Mouse (Mus musculus): ENCODE data around the gene Blvrb. TPM values are rescaled to one million over a fixed set of nuclear protein-coding genes. Genes with fewer than 3 reads are reported as not detected.
A peak's percentile ranks its signal among the peaks of the same experiment; 100 is the strongest.
"Not testable (repeated sequence)": the region's sequence is repeated elsewhere in the genome, so short reads cannot be mapped to it uniquely, and the experiment has no call there.

Gene Blvrb
- total RNA-seq, 1 experiment from 2014 or later = 32.1 TPM

DNA sequence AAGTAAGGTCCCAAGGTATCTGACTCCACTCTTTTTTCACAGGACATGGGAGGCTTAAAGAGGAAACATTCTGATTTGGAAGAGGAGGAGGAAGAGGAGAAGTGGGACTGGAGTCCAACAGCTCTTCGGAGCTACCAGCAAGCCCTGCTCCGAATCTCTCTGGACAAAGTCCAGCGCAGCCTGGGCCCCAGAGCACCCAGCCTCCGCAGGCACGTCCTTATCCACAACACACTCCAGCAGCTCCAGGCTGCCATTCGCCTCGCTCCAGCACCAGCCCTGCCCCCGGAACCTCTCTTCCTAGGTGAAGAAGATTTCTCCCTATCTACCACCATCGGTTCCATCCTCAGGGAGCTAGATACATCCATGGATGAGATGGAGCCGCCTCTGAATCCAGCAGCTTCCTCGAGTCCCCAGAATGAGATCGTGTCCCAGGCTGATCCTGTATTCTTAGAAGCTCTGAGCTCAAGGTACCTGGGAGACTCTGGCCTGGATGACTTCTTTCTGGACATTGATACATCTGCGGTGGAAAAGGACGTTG lies 28.4 kb downstream of the Blvrb start:
- ATAC-seq (ENCODE audit: extremely low read depth, insufficient number of reproducible peaks, low FRiP score, poor library complexity, severe bottlenecking) = no peak

DNA sequence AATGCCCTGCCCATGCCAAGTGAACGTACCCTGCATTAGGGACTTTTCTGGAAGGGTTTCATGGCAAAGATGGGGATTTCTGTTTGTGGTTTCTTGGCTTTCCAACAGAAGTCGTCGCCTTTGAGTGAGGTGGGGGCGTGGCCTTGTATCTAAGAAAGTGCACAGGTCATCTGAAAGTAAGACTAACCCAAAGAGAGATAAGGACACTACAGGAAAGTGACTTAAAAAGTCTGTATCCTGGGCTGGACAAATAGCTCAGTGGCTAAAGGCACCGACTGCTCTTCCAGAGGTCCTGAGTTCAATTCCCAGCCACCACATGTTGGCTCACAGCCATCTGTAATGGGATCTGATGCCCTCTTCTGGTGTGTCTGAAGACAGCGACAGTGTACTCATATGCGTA lies 30.8 kb downstream of the Blvrb start:
- ATAC-seq (ENCODE audit: extremely low read depth, insufficient number of reproducible peaks, low FRiP score, poor library complexity, severe bottlenecking) = no peak

DNA sequence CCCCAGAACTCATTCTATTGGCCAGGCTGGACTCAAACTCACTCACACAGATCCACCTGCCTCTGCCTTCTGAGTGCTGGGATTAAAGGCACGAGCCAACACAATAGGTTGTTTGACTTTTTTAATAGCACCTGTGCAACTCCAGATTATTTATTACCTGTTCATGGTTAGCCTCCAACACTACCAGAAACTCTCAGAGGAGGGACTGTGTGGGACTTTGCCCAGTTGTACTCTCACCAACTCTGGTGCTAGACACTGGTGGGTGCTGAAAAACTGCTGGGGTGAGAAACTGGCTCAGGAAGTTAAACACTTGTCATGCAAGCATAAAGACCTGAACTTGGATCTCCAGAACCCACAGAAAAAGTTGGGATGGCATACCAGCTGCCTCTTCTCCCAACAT lies 32.0 kb downstream of the Blvrb start:
- ATAC-seq (ENCODE audit: extremely low read depth, insufficient number of reproducible peaks, low FRiP score, poor library complexity, severe bottlenecking) = no peak

DNA sequence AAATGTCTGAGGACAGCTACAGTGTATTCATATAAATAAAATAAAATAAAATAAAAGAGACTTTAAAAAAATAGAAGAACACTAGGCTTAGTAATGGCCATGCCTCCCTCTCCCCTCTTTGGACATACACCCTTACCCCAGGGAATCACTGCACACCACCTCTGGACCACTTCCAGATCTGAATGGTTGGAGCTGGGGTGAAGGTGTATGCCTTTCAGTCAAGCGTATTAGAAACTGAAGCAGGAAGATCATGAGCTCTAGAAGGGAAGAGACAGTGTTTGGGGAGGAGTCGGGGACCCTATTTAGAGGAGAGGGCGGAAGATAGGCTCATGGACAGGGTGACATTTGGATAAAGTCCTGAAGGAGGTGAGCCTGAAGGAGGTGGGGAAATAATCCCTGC lies 32.7 kb downstream of the Blvrb start:
- no peak for ATAC-seq (ENCODE audit: extremely low read depth, insufficient number of reproducible peaks, low FRiP score, poor library complexity, severe bottlenecking)

- no peak for ATAC-seq (ENCODE audit: extremely low read depth, insufficient number of reproducible peaks, low FRiP score, poor library complexity, severe bottlenecking)
Measured at GRCm38 (mm10) chr7:27480927-27481626, 33.3 kb downstream of the Blvrb start.

- peak; percentile 77 for ATAC-seq (ENCODE audit: extremely low read depth, insufficient number of reproducible peaks, low FRiP score, poor library complexity, severe bottlenecking)
Measured at GRCm38 (mm10) chr7:27481627-27481969, 33.8 kb downstream of the Blvrb start.

DNA sequence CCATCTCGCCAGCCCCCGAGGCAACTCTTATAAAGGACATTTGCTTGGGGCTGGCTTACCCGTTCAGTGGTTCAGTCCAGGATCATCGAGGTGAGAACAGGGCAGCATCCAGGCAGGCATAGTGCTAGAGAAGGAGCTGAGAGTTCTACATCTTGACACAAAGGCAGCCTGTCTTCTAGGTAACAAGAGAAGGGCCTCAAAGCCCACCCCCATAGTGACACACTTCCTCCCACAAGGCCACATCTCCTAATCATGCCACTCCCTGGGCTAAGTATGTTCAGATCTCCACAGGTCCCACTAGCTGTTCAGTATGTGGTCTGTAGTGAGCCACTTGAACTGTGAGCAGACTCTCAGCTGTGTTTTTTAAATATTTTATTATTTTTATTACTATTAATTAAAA lies 36.1 kb downstream of the Blvrb start:
- ATAC-seq (ENCODE audit: extremely low read depth, insufficient number of reproducible peaks, low FRiP score, poor library complexity, severe bottlenecking) = no peak

DNA sequence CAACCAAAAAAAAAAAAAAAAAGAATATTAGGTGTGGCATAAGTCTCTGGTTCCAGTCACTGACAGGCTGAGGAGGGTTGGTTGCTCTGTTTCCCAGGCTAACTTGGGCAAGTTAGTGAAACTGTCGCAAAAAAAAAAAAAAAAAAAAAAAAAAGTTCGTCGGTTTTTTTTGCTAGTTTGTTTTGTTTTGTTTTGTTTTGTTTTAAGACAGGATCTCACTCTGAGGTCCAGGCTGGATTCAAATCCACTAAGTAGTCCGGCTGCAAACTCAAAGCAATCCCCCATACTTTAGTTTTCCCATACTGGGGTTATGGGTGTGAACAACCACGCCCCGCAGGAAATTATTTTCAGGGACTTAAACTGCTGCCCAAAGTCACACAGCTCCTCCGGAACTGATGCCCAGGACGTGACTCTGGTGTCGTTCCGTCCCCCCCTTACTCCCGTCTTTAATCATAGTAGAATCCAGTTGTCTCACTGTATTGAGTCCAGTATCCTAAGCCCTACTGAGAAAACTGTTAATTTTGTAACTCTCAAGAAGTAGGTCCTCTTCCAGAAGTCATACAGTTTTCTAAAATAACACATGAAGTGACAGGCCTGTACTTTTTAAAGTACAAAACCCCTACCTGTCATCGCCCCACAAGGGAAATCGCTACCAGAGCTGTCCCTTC lies 38.5 kb downstream of the Blvrb start:
- ATAC-seq (ENCODE audit: extremely low read depth, insufficient number of reproducible peaks, low FRiP score, poor library complexity, severe bottlenecking) = no peak

- ATAC-seq (ENCODE audit: extremely low read depth, insufficient number of reproducible peaks, low FRiP score, poor library complexity, severe bottlenecking) = peak; percentile 85
Measured at GRCm38 (mm10) chr7:27486770-27487697, 39.3 kb downstream of the Blvrb start, which contains the start of gene Sertad1. Sertad1 (plus strand) TSS chr7:27486910.

GRCm38 (mm10) chr7:27487740-27488268 lies 40.0 kb downstream of the Blvrb start:
- no peak for ATAC-seq (ENCODE audit: extremely low read depth, insufficient number of reproducible peaks, low FRiP score, poor library complexity, severe bottlenecking)

DNA sequence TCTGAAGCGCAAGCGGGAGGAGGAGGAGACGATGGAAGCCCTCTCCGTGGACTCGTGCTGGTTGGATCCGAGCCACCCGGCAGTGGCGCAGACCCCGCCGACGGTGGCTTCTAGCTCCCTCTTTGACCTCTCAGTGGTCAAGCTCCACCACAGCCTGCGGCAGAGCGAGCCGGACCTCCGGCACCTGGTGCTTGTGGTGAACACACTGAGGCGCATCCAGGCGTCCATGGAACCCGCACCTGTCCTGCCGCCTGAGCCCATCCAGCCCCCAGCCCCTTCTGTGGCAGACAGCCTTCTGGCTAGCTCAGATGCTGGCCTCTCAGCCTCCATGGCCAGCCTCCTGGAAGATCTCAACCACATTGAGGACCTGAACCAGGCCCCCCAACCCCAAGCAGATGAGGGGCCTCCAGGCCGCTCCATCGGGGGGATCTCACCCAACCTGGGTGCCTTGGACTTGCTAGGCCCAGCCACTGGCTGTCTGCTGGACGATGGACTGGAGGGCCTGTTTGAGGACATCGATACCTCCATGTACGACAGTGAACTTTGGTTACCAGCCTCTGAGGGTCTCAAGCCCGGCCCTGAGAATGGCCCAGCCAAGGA lies 41.6 kb downstream of the Blvrb start:
- ATAC-seq (ENCODE audit: extremely low read depth, insufficient number of reproducible peaks, low FRiP score, poor library complexity, severe bottlenecking) = no peak

DNA sequence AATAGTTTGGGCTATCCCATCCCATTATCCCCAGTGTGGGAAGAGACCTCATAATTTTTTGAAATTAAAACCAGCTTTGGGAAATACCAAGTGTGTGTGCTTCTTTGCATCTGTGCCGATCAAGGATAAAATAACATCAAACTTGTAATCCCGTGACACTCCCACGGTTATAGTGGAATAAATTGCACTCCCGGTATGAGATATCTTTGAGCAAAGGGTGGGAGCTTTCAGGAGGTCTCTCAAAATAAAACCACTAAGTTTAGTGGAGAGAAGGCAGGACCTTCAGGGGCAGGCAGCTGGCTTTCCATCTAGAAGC lies 42.4 kb downstream of the Blvrb start:
- ATAC-seq (ENCODE audit: extremely low read depth, insufficient number of reproducible peaks, low FRiP score, poor library complexity, severe bottlenecking) = no peak

GRCm38 (mm10) chr7:27490543-27491329 lies 43.0 kb downstream of the Blvrb start:
- ATAC-seq (ENCODE audit: extremely low read depth, insufficient number of reproducible peaks, low FRiP score, poor library complexity, severe bottlenecking) = peak; percentile 50

DNA sequence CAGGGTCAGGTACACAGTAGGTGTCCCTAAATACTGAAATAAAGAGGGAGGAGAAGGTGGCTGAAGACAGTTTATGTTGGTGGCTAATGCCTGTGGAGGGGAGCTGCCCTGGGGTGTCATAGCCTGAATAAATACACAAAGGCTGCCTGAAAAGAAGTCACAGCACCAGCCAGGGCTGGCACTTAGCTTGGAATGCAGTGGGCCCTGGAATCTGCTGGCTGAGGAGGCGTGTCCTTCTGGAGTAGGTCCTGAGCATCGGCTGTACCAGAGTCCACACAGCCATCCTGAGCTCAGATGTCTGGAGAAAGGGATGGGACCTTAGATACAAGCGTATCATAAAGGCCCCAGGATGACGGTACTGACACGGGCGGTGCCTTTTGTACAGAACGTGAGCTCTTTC lies 44.1 kb downstream of the Blvrb start:
- no peak for ATAC-seq (ENCODE audit: extremely low read depth, insufficient number of reproducible peaks, low FRiP score, poor library complexity, severe bottlenecking)

DNA sequence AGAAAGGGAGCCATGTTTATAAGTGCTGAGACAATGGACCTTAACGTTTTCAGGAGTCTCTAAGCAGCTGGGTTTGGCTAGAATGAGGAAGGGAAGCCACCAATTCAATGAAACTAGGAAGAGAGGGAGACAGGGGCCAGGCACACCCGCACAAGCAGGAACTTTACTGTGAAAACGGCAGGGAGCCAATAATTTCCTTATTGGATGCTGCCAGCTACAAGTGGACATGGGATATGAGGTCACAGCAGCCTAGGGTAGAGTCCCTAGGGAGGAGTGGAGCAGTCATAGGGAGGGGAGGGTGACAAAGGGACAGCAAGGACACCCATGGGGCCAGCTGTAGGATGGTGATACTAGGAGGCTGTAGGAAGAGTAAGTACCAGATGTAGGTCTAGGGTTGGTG lies 45.2 kb downstream of the Blvrb start:
- ATAC-seq (ENCODE audit: extremely low read depth, insufficient number of reproducible peaks, low FRiP score, poor library complexity, severe bottlenecking) = no peak

- no peak for ATAC-seq (ENCODE audit: extremely low read depth, insufficient number of reproducible peaks, low FRiP score, poor library complexity, severe bottlenecking)
Measured at GRCm38 (mm10) chr7:27493450-27493849, 45.7 kb downstream of the Blvrb start.

GRCm38 (mm10) chr7:27494659-27495367 lies 47.0 kb downstream of the Blvrb start:
- ATAC-seq (ENCODE audit: extremely low read depth, insufficient number of reproducible peaks, low FRiP score, poor library complexity, severe bottlenecking) = not testable (repeated sequence)

DNA sequence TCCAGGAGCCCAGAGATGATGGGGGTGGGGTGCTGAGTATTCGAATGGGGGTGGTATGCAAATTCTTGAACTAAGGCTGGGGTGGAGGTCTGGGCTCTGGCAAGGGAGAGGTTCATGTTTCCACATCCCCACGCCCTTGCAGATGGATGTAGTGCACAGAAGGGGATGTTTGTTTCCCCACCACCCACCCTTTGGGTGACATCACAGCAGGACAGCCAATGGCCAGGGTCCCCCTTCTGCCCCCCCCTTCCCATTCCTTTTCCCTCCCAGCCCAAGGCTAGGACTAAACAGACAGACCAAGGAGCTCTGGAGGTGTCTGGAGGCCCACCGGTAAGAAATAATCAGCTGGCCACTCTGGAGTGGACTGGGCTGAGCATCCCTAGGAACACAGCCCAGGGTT lies 51.3 kb downstream of the Blvrb start, which contains the start of gene Prx:
Gene Prx, plus strand, starts transcription at position 289 of the 400 bp plus-strand sequence.
- ATAC-seq (ENCODE audit: extremely low read depth, insufficient number of reproducible peaks, low FRiP score, poor library complexity, severe bottlenecking) = no peak
